Mouse (Mus musculus) brain, adult 2 months (tissue): ENCODE measurements around the gene Plxdc1.

ENCODE experiments used
- DNase-seq: peaks from one replicate; pipeline ENCODE4 v3.0.0; 2011; ENCODE audit warnings: low read depth, low spot score

The Plxdc1 gene

DNA sequence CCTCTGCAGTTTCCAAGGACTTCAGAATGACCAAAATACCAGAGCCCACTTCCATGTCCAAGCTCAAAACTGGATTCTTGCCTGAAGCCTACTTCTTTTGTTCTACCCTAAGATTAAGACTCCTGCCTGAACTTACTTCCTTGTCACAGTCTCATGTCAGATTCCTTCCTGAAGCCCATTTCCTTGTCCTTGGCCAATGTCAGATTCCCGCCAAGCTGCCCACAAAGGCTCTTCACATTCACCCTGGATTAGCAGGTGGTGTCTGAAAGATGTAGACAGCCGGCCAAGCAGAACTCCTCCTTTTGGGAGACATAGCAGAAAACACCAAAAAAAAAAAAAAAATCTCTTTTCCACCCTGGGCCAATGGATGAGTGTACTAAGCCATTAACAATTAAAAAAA, 70.8 kb downstream of the Plxdc1 start:
- DNase-seq = no peak

DNA sequence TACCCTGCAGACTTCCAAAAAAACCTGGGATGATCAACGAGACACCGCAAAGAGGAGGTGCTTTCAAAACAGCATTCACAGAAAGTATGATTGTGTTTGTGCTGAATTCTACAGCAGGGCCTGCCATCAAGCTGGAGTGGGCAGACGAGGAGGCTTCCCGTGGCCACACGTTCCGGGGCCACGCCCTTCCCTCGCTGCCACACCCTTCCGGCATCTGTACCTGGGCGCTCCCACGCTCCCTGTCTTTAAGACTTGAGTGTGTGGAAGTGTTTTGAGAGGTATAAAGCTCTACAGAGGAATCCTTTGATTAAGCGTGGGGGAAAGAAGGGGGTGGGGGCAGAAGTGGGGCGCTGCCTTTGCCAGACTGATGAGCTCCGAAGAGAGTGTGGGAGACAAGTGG, 73.1 kb downstream of the Plxdc1 start:
- DNase-seq = peak; percentile 33

DNA sequence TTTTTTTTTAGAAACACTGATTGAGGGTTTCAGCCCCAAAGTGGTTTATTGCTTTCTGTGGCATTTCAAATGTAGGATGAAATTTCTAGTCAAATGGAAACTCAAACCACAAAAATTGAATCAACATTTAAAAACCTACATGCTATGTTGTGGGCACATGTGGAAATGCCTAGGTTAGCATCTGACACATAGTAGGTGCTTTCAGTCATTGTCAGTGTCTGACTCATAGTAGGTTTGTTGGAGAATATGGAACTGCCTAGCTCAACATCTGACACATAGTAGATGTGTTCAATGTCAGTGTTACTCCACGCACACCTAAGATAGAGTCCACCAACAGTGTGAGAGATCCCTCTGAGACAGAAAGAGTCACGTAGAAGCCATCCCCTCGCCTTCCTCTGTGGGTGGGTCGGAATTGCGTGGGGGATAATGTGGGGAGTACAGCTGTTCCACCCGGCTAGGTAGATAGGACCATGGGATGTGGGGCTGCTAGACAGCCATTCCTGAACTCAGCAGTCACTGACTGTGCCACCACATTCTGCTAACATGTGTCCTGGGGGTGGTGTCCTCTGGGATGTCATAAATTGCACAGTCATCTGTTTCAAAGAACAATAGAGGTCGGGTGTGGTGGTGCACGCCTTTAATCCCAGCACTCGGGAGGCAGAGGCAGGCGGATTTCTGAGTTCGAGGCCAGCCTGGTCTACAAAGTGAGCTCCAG, 77.5 kb downstream of the Plxdc1 start:
- DNase-seq = no peak

DNA sequence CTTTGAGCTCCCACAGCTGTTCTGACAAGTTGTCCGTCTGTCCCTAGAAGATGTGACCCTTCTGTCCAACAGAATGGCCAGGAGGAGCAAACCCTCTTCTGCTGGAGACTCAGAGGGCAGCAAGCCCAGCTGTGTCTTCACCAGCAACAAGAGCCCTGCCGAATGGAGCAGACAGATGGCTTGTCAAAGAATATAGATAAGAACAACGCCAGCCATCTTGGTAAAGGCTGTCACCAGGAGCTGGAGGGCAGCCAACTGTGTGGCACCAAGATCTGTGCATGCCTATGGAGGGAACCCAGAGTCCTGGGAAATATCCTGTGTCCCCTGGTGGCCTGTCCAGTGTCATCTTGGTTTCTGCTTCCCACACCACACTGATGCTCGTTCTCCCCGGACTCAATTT, 78.3 kb downstream of the Plxdc1 start:
- no peak for DNase-seq

DNA sequence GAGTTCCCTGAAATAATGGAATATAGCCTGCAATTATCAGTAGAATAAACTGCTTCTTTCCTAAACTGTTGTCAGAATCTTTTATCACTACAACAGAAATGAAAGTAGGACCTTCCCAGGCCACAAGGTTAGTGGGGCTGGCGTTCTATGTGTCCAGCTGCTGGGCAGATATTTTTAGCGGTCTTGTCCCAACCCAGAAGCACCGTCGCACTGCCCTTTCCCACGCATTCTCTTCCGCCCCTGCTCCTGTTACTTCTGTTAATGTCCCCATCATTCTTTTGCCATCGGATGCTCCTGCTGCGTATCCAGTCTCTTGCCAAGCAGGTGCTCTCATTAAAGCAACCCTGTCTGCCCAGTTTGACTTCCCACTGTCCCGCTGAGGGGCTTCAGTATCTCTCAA, 79.3 kb downstream of the Plxdc1 start:
- no peak for DNase-seq

DNA sequence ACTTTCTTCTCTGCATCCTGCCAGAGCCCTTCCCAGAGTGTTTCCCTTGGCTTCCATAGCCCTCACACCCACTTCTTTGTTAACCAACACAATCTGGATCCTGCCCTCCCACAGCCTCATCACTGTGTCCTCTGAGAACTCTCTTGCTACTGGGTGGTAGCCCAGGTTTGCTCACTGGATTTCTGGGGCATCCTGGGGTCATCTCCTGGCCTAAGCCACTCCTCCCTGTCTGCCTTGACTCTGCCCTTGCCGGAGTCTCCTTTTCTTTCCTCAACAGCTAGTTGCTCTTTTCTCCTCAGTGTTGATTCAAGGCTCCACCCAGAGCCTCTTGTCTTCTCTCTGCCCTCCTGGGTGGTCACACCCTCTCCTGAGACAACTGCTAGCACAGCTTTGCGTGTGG, 80.3 kb downstream of the Plxdc1 start:
- DNase-seq = no peak

DNA sequence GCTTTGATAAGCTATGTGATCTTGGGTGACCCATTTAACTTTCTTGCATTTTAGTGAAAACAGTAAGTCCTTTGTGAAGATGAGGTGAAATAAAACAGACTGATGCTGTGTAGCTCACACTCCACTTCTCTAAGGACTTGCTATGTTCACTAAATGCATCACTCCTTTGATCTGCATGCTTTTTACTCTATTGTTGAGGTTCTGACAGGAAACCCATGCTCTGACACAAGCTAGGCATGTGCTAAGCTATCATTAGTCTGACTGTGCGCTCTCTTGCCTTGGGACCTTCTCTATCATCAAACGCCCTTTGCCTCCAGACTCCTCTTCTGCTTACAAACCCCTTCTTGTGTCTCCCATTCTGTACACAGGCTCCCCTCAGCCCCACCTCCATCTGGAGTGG, 80.7 kb downstream of the Plxdc1 start:
- no peak for DNase-seq

DNA sequence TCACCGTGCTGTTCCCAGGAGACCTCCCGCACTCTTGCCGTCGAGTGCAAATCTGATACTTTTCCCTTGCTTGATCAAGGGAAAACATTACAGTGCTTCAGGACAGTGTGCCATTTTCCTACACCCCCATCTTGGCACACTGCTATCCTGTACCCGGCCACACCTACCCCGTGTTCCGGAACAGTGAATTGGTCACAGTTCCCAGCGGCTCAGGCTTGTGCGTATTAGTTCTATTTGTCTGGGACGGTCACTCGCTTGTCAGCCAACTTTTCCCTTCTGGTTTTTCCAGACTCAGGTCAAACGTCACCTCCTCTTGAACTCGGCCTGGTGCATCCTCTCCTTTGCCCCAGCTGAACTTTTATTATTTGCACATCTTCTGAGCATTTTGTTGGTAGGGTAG, 81.4 kb downstream of the Plxdc1 start:
- no peak for DNase-seq

DNA sequence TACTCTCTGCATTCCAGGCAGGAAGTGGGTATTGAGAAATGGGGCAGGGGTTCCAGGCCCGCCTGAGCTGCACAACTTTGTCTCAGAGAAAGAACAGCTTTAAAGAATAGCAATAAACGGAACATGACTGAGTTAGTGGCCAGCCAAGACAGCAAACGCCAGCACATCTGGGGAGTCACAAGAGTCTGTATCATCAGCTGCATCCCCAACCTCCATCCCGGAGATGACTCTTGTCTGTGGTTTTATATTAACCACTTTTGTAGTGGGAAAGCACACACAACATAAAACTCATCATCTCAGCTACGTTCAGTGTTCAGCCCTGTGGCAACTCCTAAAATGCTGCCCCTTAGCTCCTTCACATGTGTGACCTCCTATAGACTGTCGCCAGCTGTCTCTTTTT, 84.4 kb downstream of the Plxdc1 start:
- DNase-seq = no peak

DNA sequence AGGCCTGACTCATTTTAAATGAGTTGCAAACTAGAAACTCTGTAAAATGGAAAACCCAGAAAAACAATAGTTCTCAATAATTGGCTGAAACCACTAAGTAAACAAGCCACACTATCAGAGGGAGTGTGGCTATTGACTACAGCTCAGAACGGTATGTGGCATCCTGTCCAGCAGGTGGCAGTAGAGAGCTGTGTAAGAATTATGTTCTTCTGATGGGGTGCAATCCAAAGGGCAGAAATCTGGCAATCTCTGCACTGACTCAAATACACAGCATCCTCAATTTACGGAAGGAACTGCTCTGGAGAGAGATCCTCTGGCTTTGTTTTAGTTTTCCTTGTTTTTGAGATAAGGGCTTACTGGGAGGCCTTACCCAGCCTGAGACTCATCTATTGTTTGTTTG, 86.4 kb downstream of the Plxdc1 start:
- DNase-seq = peak; percentile 96

DNA sequence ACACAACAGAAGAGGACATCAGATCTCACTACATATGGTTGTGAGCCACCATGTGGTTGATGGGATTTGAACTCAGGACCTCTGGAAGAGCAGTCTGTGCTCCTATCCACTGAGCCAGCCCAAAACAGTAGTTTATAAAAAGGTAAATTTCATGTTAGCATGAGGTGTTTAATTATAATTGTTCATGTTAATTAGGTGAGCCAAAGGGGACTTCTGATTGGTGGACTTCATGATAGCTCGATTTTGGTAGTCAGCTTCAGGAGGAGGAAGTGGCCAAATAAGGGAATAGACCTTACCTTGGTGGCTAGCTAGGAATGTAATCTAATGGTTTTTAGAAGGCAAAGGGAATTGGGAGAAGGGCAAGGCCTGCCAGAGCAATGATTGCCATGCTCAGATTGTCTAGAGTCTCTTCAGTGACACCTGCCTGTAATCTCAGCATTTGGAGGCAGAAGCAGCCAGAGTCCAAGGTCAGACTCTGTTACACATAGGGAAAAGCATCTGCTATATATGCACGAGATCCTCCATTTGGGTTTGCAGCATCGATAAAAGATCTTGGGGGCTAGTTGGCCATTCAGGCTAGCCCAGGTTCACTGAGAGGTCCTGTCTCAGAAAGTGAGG, 88.6 kb downstream of the Plxdc1 start:
- DNase-seq = no peak

DNA sequence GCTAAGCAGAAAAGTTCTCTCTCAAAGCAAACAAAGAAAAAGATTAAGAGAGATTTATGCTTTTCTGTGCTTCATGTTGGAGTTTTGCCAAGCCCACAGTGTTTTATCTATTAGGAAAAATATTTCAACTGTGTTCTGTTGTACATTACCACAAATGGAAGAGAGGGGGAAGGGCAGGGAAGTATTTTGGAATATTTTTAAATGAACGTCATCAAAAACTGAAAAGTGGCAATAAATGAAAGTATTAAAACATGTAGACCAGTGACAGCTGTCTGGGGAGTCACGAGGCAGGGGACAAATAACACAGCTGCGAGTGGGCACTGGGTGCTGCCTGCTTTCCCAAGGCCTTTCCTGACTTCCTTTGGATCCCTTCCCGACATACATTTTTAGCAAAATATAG, 89.6 kb downstream of the Plxdc1 start:
- no peak for DNase-seq

DNA sequence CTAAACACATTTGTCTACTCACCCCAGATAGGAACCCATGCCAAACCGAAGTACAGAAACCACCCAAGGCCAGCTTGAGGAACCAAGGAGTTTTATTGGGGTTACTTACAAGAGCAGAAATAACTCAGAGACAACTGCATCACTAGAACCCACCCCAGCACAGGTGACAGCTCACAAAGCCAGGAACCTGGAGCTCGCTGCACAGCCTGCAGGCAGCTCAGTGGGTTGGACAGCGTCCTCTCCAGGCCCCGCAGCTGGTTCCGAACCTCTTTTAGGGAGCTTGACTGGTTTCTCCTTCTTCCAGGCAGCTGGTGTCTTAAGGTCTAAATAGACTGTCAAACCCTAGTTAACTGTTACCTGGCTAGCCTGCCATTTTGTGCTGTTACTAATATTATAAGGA, 94.4 kb downstream of the Plxdc1 start:
- DNase-seq = no peak

DNA sequence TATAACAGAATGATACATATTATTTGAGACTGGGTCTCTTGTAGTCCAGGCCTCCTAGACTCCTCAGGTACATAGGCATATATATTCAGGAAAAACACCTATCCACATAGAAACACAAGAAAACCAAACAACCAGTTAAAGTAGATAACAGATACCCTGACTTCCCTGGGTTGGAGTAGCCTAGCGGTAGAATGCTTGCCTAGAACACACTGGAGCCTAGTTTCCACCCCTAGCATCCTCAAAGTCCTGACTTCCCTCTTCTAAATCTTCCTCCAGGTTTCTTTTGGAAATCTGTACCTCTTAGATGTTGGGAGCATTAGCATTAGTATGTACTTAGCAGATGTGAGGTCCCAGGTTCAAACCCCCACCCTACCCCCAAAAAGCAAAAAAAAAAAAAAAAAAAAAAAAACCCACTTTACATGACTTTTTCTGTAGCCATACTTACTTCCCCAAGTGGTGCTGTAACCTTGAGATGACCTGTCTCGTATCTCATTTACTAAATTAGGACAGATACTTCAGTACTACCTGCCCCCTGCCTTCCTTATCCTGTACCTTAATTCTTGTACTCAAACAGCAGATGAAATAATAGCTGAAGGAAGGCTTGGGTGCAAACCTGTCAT, 100.8 kb downstream of the Plxdc1 start:
- no peak for DNase-seq

DNA sequence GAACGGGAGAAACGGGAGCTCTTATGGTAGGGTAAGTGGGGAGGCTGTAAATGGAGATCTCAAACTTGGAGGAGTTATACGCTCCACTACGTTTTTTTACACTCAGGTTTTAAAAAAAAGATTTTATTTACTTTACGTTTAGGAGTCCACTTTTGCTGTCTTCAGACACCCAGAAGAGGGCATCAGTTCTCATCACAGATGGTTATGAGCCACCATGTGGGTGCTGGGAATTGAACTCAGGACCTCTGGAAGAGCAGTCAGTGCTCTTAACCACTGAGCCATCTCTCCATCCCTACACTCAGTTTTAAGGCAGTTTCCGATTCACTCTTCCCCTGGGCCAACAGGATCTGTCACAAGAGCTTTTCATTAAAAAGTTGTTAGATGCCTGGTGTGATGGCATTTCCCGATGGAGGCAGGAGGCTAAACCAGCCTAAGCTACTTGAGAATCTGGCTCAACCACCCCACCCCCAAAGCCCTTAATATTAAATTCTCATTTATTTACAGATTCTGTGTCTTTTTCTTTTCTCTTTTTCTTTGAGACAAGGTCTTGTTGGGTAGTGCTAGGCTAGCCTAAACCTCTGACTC, 101.6 kb downstream of the Plxdc1 start:
- no peak for DNase-seq

DNA sequence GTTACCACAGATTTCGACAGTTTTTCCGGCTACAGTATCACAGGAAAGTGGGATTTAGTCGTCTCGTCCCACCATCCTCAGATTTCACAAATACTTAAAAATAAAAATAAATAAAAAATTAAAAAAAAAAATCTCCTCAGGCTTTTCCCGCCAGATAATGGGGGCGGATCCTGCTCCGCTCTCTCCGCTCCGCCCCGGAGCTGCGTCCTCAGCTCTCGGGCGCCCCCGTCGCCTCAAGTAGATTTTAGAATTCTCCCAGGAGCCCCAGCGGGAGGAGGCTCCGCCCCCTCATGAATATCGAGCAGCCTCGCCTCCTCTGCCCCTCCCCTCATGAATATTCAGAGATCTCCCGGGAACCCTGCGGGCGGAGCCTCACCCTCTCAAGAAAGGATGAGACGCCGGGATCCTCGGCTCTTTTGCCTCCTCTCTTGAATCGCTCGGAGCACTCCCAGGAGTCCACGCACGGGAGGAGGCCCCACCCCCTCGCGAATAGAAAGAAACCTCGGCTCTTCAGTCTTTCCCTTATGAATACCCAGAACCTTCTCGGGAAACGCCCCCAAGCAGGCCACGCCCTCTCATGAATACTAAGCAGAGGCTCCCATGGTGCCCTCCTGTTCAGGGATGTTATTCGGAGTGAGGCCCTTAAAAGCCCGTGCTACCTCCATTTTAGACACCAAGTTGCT, 102.2 kb downstream of the Plxdc1 start, which contains the start of gene Fbxo47:
Gene Fbxo47, minus strand, starts transcription at position 237 of the 683 bp plus-strand sequence.
- peak; percentile 99 for DNase-seq

DNA sequence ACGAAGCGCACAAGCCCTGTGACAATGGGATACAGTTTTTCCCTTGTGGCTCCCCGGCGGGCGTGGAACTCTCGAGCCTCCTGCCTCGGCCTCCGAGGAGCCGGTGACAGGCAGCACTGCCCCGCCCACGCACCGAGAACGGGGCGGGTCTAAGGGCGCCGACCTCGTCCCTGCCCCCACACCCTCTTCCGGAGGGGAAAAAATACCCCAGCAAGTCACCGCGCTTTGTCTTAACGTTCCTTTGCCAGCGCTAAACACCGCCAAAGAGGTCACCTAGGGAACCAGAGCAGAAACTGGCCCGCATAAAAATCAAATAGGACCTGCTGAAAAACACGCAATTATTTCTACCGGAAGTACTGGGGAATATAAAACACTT, 102.7 kb downstream of the Plxdc1 start:
- peak; percentile 78 for DNase-seq

DNA sequence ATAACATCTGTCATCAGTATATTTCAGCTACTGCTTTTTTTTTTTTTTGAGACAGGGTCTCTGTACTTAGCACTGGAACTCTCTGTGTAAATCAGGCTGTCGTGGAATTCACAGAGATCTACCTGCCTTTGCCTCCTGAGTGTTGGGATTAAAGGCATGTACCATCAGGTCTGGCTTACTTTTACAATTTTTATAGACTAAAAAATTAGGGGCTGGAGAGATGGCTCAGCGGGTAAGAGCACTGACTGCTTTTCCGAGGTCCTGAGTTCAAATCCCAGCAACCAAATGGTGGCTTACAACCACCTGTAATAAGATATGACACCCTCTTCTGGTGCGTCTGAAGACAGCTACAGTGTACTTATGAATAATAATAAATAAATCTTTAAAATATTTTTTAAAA, 105.9 kb downstream of the Plxdc1 start:
- DNase-seq = no peak

DNA sequence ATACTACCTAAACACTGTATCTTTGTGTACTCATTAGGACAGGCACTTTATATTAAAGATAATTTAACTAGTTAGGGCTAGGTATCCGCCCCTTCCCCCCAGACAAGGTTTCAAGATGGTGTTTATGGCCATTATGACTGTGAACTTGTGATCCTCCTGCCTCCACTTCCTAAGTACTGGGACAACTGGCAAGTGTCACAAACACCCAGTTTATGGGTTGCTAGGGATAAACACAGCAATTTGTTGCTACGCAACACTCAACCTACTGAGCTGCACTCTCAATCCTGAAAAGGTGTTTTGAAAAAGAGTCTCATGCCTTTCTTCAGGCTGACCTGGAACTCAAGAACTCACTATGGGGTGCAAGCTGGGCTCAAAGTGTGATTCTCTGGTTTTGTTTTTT, 108.9 kb downstream of the Plxdc1 start:
- no peak for DNase-seq

DNA sequence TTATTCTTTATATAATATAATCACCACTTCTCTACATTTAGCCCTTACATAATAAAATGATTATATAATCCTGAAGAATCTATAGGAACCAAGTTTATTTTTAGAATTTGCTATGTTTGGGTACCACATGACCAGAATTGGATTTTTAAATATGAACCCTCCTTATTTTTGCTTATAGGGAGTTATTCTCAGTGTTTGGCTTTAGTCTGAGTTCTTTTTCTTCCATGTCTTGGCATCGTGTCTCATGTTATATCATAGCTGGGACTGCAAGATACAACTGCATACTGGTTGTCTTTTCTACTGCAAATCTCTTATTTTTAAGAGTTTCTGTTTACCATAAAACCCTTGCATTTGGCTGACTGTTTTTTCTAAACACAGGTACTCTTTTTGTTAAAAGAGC, 111.8 kb downstream of the Plxdc1 start:
- peak; percentile 61 for DNase-seq
